In the genomic region with DNA sequence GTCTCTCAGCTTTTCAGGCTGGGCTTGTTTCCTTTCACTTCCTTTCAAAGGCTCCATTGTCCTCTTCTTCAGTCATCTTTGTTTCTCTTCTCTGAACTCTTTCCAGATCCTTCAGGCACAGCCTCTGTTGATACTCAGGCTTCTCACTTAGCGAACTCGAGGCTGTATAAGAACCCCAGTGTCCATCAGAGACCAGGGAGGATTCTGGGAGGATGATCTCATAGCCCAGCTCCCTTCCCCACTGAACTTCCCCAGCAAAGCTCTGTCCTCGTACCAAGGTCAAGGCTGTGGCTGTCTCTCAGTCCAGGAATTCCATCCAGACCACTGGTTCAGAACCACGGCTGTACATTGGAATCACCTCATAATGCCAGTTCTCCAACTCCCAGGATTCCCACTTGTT, we compare ENCODE assay signal across 13 mouse cellular contexts. TPM values are rescaled to one million over a fixed set of nuclear protein-coding genes. Genes with fewer than 3 reads are reported as not detected.
DNase-seq lines count a peak whose midpoint lies in the region; ATAC-seq and TF ChIP-seq lines count a peak whose summit lies in the region.
"Had no signal": no experiment of that assay in that cellular context is flagged by ENCODE, and none has a peak within 500 bp of the region (broad histone marks: within the 10 kb centered on the region; RNA-seq: fewer than 3 reads in every experiment).

No protein-coding gene starts in this region.

- WGBS in lung, embryonic 14.5 days: 24% methylated on average over 4 of the region's 4 CpGs
- WGBS in lung, postnatal 0 days: 21% methylated on average over 4 of the region's 4 CpGs
- WGBS in stomach, embryonic 14.5 days: 48% methylated on average over 4 of the region's 4 CpGs

- no peak overlapping the region for H3K4me3 ChIP-seq in lung, embryonic 14.5 days (ENCODE audit: low read depth, low read length)
- H3K4me3 ChIP-seq in lung, postnatal 0 days (ENCODE audit: low read depth, low read length): no peak overlapping the region
- no peak overlapping the region for H3K4me3 ChIP-seq in stomach, embryonic 14.5 days (ENCODE audit: low read depth, low read length)

- no peak for TF ChIP-seq POLR2A in brain, embryonic 14.5 days (IDR thresholded peaks at IDR 0.05; ENCODE audit: borderline replicate concordance, extremely low read depth, insufficient read depth, insufficient read length, poor library complexity, severe bottlenecking)

- no peak for TF ChIP-seq CTCF in lung, embryonic 14.5 days (IDR thresholded peaks at IDR 0.05; ENCODE audit: low read depth)
- no peak for TF ChIP-seq CTCF in lung, postnatal 0 days (IDR thresholded peaks at IDR 0.05)
- no peak for TF ChIP-seq CTCF in brain, embryonic 14.5 days (IDR thresholded peaks at IDR 0.05; ENCODE audit: borderline replicate concordance, extremely low read depth, insufficient read depth, insufficient read length)

- no peak for TF ChIP-seq EP300 in lung, postnatal 0 days (IDR thresholded peaks at IDR 0.05)

- ATAC-seq in lung, embryonic 14.5 days (ENCODE audit: insufficient read depth): peak; percentile 41; the same call in 1 of the 2 replicates
- no peak for ATAC-seq in lung, postnatal 0 days
- peak; percentile 46; the same call in 1 of the 2 replicates for ATAC-seq in stomach, embryonic 14.5 days (ENCODE audit: insufficient number of reproducible peaks, insufficient read depth, low FRiP score, low read depth)

- H3K9me3 ChIP-seq in lung, embryonic 14.5 days (ENCODE audit: low read depth, low read length): no peaks in the 10 kb centered on the region
- H3K9me3 ChIP-seq in lung, postnatal 0 days (ENCODE audit: low read length): no peaks in the 10 kb centered on the region
- no peaks in the 10 kb centered on the region for H3K9me3 ChIP-seq in stomach, embryonic 14.5 days (ENCODE audit: control insufficient read depth, low read depth, low read length)

- DNase-seq in embryo, embryonic 10.5 days (ENCODE audit: low spot score): peak; percentile 15
- no peak for DNase-seq in embryo, embryonic 11 days
- DNase-seq in lung, embryonic 14.5 days: peak; percentile 30
- DNase-seq in lung, postnatal 0 days (ENCODE audit: low spot score): no peak
- DNase-seq in brain, embryonic 14.5 days (ENCODE audit: low read depth): peak; percentile 73
- DNase-seq in natural killer cell, adult 2 months (ENCODE audit: low spot score in 2 of 2): no peak
- no peak for DNase-seq in layer of hippocampus, adult 9-11 months
- DNase-seq: B cell, adult 2 months; cerebellum, postnatal 25 days; lung, adult 18-20 months had no signal

- H3K4me2 ChIP-seq in lung, embryonic 14.5 days: no peak overlapping the region
- no peak overlapping the region for H3K4me2 ChIP-seq in lung, postnatal 0 days (replicated peaks; ENCODE audit: low read depth, low read length)
- H3K4me2 ChIP-seq in stomach, embryonic 14.5 days (replicated peaks; ENCODE audit: low read depth, low read length): no peak overlapping the region

- no peaks in the 10 kb centered on the region for H3K4me1 ChIP-seq in lung, embryonic 14.5 days (ENCODE audit: insufficient read depth)
- H3K4me1 ChIP-seq in lung, postnatal 0 days (ENCODE audit: insufficient read depth, low read depth, low read length): no peaks in the 10 kb centered on the region
- 0 out of 2 replicates have a peak, but pooled peaks cover 3% of the 10 kb centered on the region for H3K4me1 ChIP-seq in stomach, embryonic 14.5 days (ENCODE audit: control insufficient read depth, insufficient read depth, low read length)

- no peak overlapping the region for H3K27ac ChIP-seq in lung, embryonic 14.5 days (ENCODE audit: low read depth)
- H3K27ac ChIP-seq in lung, postnatal 0 days (ENCODE audit: low read length): no peak overlapping the region
- H3K27ac ChIP-seq in stomach, embryonic 14.5 days (ENCODE audit: low read length): no peak overlapping the region

- no peaks in the 10 kb centered on the region for H3K27me3 ChIP-seq in lung, embryonic 14.5 days (ENCODE audit: insufficient read depth, low read length)
- H3K27me3 ChIP-seq in lung, postnatal 0 days (replicated peaks; ENCODE audit: insufficient read depth, low read length): no peaks in the 10 kb centered on the region
- no peaks in the 10 kb centered on the region for H3K27me3 ChIP-seq in stomach, embryonic 14.5 days (ENCODE audit: control insufficient read depth, insufficient read depth, low read length)

- no peak overlapping the region for H3K9ac ChIP-seq in lung, embryonic 14.5 days
- no peak overlapping the region for H3K9ac ChIP-seq in lung, postnatal 0 days (replicated peaks; ENCODE audit: low read depth)
- H3K9ac ChIP-seq in stomach, embryonic 14.5 days (replicated peaks; ENCODE audit: low read depth, low read length): no peak overlapping the region

- H3K36me3 ChIP-seq in lung, embryonic 14.5 days (ENCODE audit: insufficient read depth): no peaks in the 10 kb centered on the region
- no peaks in the 10 kb centered on the region for H3K36me3 ChIP-seq in lung, postnatal 0 days (ENCODE audit: insufficient read depth, low read length)
- H3K36me3 ChIP-seq in stomach, embryonic 14.5 days (ENCODE audit: control insufficient read depth, insufficient read depth, low read length): no peaks in the 10 kb centered on the region

RNA-seq across cellular contexts. Expression of gene Tmem154, which starts 18.4 kb away (rescaled TPM):
- 1.4 and 2.1 TPM in 2 replicates for polyA plus RNA-seq in lung, embryonic 14.5 days (2014; fragmentation: Nextera tagmentation; extraction: Ambion mirVana)
- polyA plus RNA-seq in lung, postnatal 0 days (2015; fragmentation: Nextera tagmentation; extraction: Ambion mirVana): 4.6 and 6.3 TPM in 2 replicates
- polyA plus RNA-seq in brain, embryonic 14.5 days (2012; rRNA removed): 0.75 and 0.96 TPM in 2 replicates
- polyA plus RNA-seq in stomach, embryonic 14.5 days (2014; fragmentation: Nextera tagmentation; extraction: Ambion mirVana): 2.8 and 4.1 TPM in 2 replicates

RNA-seq across cellular contexts. Expression of gene Tigd4, which starts 54.2 kb away (rescaled TPM):
- 0.05 and 0.07 TPM in 2 replicates for polyA plus RNA-seq in lung, embryonic 14.5 days (2014; fragmentation: Nextera tagmentation; extraction: Ambion mirVana)
- polyA plus RNA-seq in lung, postnatal 0 days (2015; fragmentation: Nextera tagmentation; extraction: Ambion mirVana): 0.04 and 0.05 TPM in 2 replicates
- 0.01 and 0.04 TPM in 2 replicates for polyA plus RNA-seq in brain, embryonic 14.5 days (2012; rRNA removed)
- 0.11 and 0.23 TPM in 2 replicates for polyA plus RNA-seq in stomach, embryonic 14.5 days (2014; fragmentation: Nextera tagmentation; extraction: Ambion mirVana)
- polyA plus RNA-seq: intestine, embryonic 14.5 days; neural tube, embryonic 14.5 days had no signal

Comparison
In these comparisons a context has a peak if more than half of its experiments do, and no peak if none do; other contexts are left out.
1. DNase-seq: peak in embryo, embryonic 10.5 days (single experiment), lung, embryonic 14.5 days (single experiment) and brain, embryonic 14.5 days (single experiment); none in embryo, embryonic 11 days (single experiment), lung, postnatal 0 days (single experiment), natural killer cell, adult 2 months (0 of 2) and layer of hippocampus, adult 9-11 months (single experiment).